Mouse (Mus musculus) limb, embryonic 10.5 days (tissue): ENCODE data around the gene Entpd8. TPM values are rescaled to one million over a fixed set of nuclear protein-coding genes. Genes with fewer than 3 reads are reported as not detected.

Experiments used
- DNase-seq: peaks from one replicate; pipeline ENCODE4 v3.0.0-alpha.2; 2017; ENCODE audit warnings: low spot score
- H3K27ac ChIP-seq: fragments of 300-500 bp; sonication (generic); 2 replicates; pipeline ENCODE4 v1.5.1; 2016; ENCODE audit warnings: mild to moderate bottlenecking
- H3K27me3 ChIP-seq: fragments of 300-500 bp; sonication (generic); 2 replicates; pipeline ENCODE4 v1.6.1; 2016; ENCODE audit warnings: low read depth, mild to moderate bottlenecking; ENCODE audit not compliant: poor library complexity, severe bottlenecking
- H3K36me3 ChIP-seq: fragments of 300-500 bp; sonication (generic); 2 replicates; pipeline ENCODE4 v1.6.1; 2016; ENCODE audit warnings: mild to moderate bottlenecking, moderate library complexity
- H3K4me1 ChIP-seq: fragments of 300-500 bp; sonication (generic); 2 replicates; pipeline ENCODE4 v1.6.1; 2016
- H3K4me3 ChIP-seq: fragments of 300-500 bp; sonication (generic); 2 replicates; pipeline ENCODE4 v1.5.1; 2016; ENCODE audit warnings: mild to moderate bottlenecking, moderate library complexity
- H3K9me3 ChIP-seq: fragments of 300-500 bp; sonication (generic); replicated peaks from 2 replicates; pipeline ENCODE4 v1.6.1; 2016; ENCODE audit warnings: mild to moderate bottlenecking
- WGBS: fragments of 180-500 bp; shearing (Covaris S2); methylation state at CpG from one replicate; pipeline ENCODE4 v1.1.7; 2016; 5-methylcytosine and 5-hydroxymethylcytosine counted together
- polyA plus RNA-seq: library from polyadenylated mRNA; unstranded; fragments of >200 nt; fragmentation: Nextera tagmentation; extraction: Ambion mirVana; gene quantifications from 2 replicates; pipeline ENCODE4 v1.2.1, GENCODE M21; 2016

Gene Entpd8
- polyA plus RNA-seq = 0.30 TPM in 1 of 2 replicates, not detected in the other

GRCm38 (mm10) chr2:25080076-25080475 lies at the start of gene Entpd8:
Entpd8 (plus strand) TSS chr2:25080304.
- Histone ChIP-seq H3K4me3 (no peak within 1 kb of the TSS), H3K27me3 (no peaks in the 10 kb centered on the region), H3K4me1 (no peaks in the 10 kb centered on the region), H3K27ac (no peak within 1 kb of the TSS), H3K9me3 (no peaks in the 10 kb centered on the region), H3K36me3 (no peaks in the 10 kb centered on the region)
- WGBS = 60% methylated on average over 5 of the region's 5 CpGs
- no peak for DNase-seq

- no peak overlapping the region for H3K27ac ChIP-seq
- no peak for DNase-seq
- no peaks in the 10 kb centered on the region for H3K27me3 ChIP-seq
- no peak overlapping the region for H3K4me3 ChIP-seq
- H3K36me3 ChIP-seq = no peaks in the 10 kb centered on the region
- 96% methylated on average over 4 of the region's 4 CpGs for WGBS
- H3K4me1 ChIP-seq = no peaks in the 10 kb centered on the region
- no peaks in the 10 kb centered on the region for H3K9me3 ChIP-seq
Observed at GRCm38 (mm10) chr2:25034994-25035393, 45.1 kb upstream of the Entpd8 start.

GRCm38 (mm10) chr2:25040089-25040488 lies 40.0 kb upstream of the Entpd8 start:
- 91% methylated on average over 5 of the region's 5 CpGs for WGBS
- Histone ChIP-seq H3K4me1 (no peaks in the 10 kb centered on the region), H3K27ac (no peak overlapping the region), H3K36me3 (no peaks in the 10 kb centered on the region), H3K9me3 (no peaks in the 10 kb centered on the region), H3K27me3 (no peaks in the 10 kb centered on the region), H3K4me3 (no peak overlapping the region)
- no peak for DNase-seq

- H3K4me3 ChIP-seq = no peak overlapping the region
- 88% methylated on average over 7 of the region's 7 CpGs for WGBS
- peaks cover 17% of the 10 kb centered on the region for H3K4me1 ChIP-seq
- DNase-seq = no peak
- H3K27me3 ChIP-seq = no peaks in the 10 kb centered on the region
- no peak overlapping the region for H3K27ac ChIP-seq
- H3K9me3 ChIP-seq = no peaks in the 10 kb centered on the region
- peaks cover 10% of the 10 kb centered on the region for H3K36me3 ChIP-seq
Observed at GRCm38 (mm10) chr2:25050921-25051320, 29.2 kb upstream of the Entpd8 start.

GRCm38 (mm10) chr2:25051450-25051849 lies 28.7 kb upstream of the Entpd8 start:
- Histone ChIP-seq H3K27ac (no peak overlapping the region), H3K9me3 (no peaks in the 10 kb centered on the region), H3K4me3 (no peak overlapping the region), H3K27me3 (no peaks in the 10 kb centered on the region), H3K4me1 (peaks cover 17% of the 10 kb centered on the region), H3K36me3 (peaks cover 15% of the 10 kb centered on the region)
- 95% methylated on average over 8 of the region's 8 CpGs for WGBS
- no peak for DNase-seq

GRCm38 (mm10) chr2:25053101-25053500 lies 27.0 kb upstream of the Entpd8 start:
- Histone ChIP-seq H3K27ac (no peak overlapping the region), H3K9me3 (no peaks in the 10 kb centered on the region), H3K27me3 (no peaks in the 10 kb centered on the region), H3K4me1 (peaks cover 17% of the 10 kb centered on the region), H3K36me3 (peaks cover 28% of the 10 kb centered on the region), H3K4me3 (no peak overlapping the region)
- WGBS = 92% methylated on average over 6 of the region's 6 CpGs
- no peak for DNase-seq

- DNase-seq = peak; percentile 83
- Histone ChIP-seq H3K9me3 (no peaks in the 10 kb centered on the region), H3K36me3 (peaks cover 39% of the 10 kb centered on the region), H3K27ac (peak within 1 kb of the TSS; percentile 88), H3K4me1 (peaks cover 20% of the 10 kb centered on the region), H3K4me3 (peak within 1 kb of the TSS; percentile 81), H3K27me3 (no peaks in the 10 kb centered on the region)
- WGBS = 6% methylated on average over 47 of the region's 47 CpGs
Observed at GRCm38 (mm10) chr2:25054221-25055067, 25.7 kb upstream of the Entpd8 start, which contains the start of gene Nsmf. Nsmf (plus strand) TSS chr2:25054355.

- Histone ChIP-seq H3K27me3 (no peaks in the 10 kb centered on the region), H3K9me3 (no peaks in the 10 kb centered on the region), H3K4me1 (peaks cover 20% of the 10 kb centered on the region), H3K27ac (peak overlapping the region; percentile 88; the same call in 1 of the 2 replicates), H3K4me3 (peak overlapping the region; percentile 81), H3K36me3 (peaks cover 45% of the 10 kb centered on the region)
- 77% methylated on average over 2 of the region's 2 CpGs for WGBS
- DNase-seq = no peak
Observed at GRCm38 (mm10) chr2:25055068-25055405, 25.1 kb upstream of the Entpd8 start.

- Histone ChIP-seq H3K4me1 (peaks cover 20% of the 10 kb centered on the region), H3K27me3 (no peaks in the 10 kb centered on the region), H3K27ac (peak overlapping the region; percentile 88; the same call in 1 of the 2 replicates), H3K4me3 (peak overlapping the region; percentile 81), H3K36me3 (peaks cover 51% of the 10 kb centered on the region), H3K9me3 (no peaks in the 10 kb centered on the region)
- WGBS = 89% methylated on average over 21 of the region's 21 CpGs
- no peak for DNase-seq
Observed at GRCm38 (mm10) chr2:25055409-25056155, 24.5 kb upstream of the Entpd8 start.

- no peaks in the 10 kb centered on the region for H3K27me3 ChIP-seq
- no peak overlapping the region for H3K4me3 ChIP-seq
- peaks cover 19% of the 10 kb centered on the region for H3K4me1 ChIP-seq
- no peaks in the 10 kb centered on the region for H3K9me3 ChIP-seq
- no peak for DNase-seq
- peaks cover 66% of the 10 kb centered on the region for H3K36me3 ChIP-seq
- no peak overlapping the region for H3K27ac ChIP-seq
- WGBS = 88% methylated on average over 7 of the region's 7 CpGs
Observed at GRCm38 (mm10) chr2:25058926-25059325, 21.2 kb upstream of the Entpd8 start.

- H3K9me3 ChIP-seq = no peaks in the 10 kb centered on the region
- H3K27ac ChIP-seq = no peak overlapping the region
- H3K4me1 ChIP-seq = 0 out of 2 replicates have a peak, but pooled peaks cover 3% of the 10 kb centered on the region
- no peak for DNase-seq
- WGBS = 95% methylated on average over 5 of the region's 5 CpGs
- H3K27me3 ChIP-seq = no peaks in the 10 kb centered on the region
- H3K4me3 ChIP-seq = no peak overlapping the region
- H3K36me3 ChIP-seq = peaks cover 38% of the 10 kb centered on the region
Observed at GRCm38 (mm10) chr2:25063523-25063922, 16.6 kb upstream of the Entpd8 start.

GRCm38 (mm10) chr2:25064285-25064684 lies 15.8 kb upstream of the Entpd8 start:
- Histone ChIP-seq H3K4me1 (0 out of 2 replicates have a peak, but pooled peaks cover 1% of the 10 kb centered on the region), H3K36me3 (peaks cover 31% of the 10 kb centered on the region), H3K9me3 (no peaks in the 10 kb centered on the region), H3K27me3 (no peaks in the 10 kb centered on the region), H3K27ac (no peak overlapping the region), H3K4me3 (no peak overlapping the region)
- no peak for DNase-seq
- 93% methylated on average over 1 of the region's 1 CpGs for WGBS

- no peak for DNase-seq
- Histone ChIP-seq H3K4me1 (no peaks in the 10 kb centered on the region), H3K27ac (no peak overlapping the region), H3K9me3 (no peaks in the 10 kb centered on the region), H3K4me3 (no peak overlapping the region), H3K27me3 (no peaks in the 10 kb centered on the region), H3K36me3 (peaks cover 19% of the 10 kb centered on the region)
Observed at GRCm38 (mm10) chr2:25065537-25065936, 14.6 kb upstream of the Entpd8 start.
